13 mouse cellular contexts compared by ENCODE assay signal in genomic region chr15:99835191-99835590, GRCm38 (mm10). TPM values are rescaled to one million over a fixed set of nuclear protein-coding genes. Genes with fewer than 3 reads are reported as not detected.
DNase-seq lines count a peak whose midpoint lies in the region; ATAC-seq and TF ChIP-seq lines count a peak whose summit lies in the region.
"Had no signal": no experiment of that assay in that cellular context is flagged by ENCODE, and none has a peak within 500 bp of the region (broad histone marks: within the 10 kb centered on the region; RNA-seq: fewer than 3 reads in every experiment).

No protein-coding gene starts in this region.

- peaks cover 29% of the 10 kb centered on the region for H3K4me1 ChIP-seq in embryonic facial prominence, embryonic 13.5 days
- peaks cover 39% of the 10 kb centered on the region for H3K4me1 ChIP-seq in embryonic facial prominence, embryonic 10.5 days
- 0 out of 2 replicates have a peak, but pooled peaks cover 3% of the 10 kb centered on the region for H3K4me1 ChIP-seq in intestine, postnatal 0 days (replicated peaks; ENCODE audit: control insufficient read depth, insufficient read depth, low read length)
- 0 out of 2 replicates have a peak, but pooled peaks cover 3% of the 10 kb centered on the region for H3K4me1 ChIP-seq in stomach, embryonic 14.5 days (ENCODE audit: control insufficient read depth, insufficient read depth, low read length)
- peaks cover 12% of the 10 kb centered on the region for H3K4me1 ChIP-seq in cerebellum, adult 2 months (ENCODE audit: control insufficient read depth, insufficient read depth, low read length)
- H3K4me1 ChIP-seq: embryonic facial prominence, embryonic 12.5 days; neural tube, embryonic 12.5 days had no signal

- no peak overlapping the region for H3K9ac ChIP-seq in embryonic facial prominence, embryonic 13.5 days
- H3K9ac ChIP-seq in intestine, postnatal 0 days (ENCODE audit: low read depth, low read length): no peak overlapping the region
- no peak overlapping the region for H3K9ac ChIP-seq in stomach, embryonic 14.5 days (replicated peaks; ENCODE audit: low read depth, low read length)
- H3K9ac ChIP-seq: embryonic facial prominence, embryonic 12.5 days; neural tube, embryonic 12.5 days had no signal

- H3K9me3 ChIP-seq in embryonic facial prominence, embryonic 13.5 days: no peaks in the 10 kb centered on the region
- no peaks in the 10 kb centered on the region for H3K9me3 ChIP-seq in embryonic facial prominence, embryonic 10.5 days
- H3K9me3 ChIP-seq in intestine, postnatal 0 days (ENCODE audit: control insufficient read depth): no peaks in the 10 kb centered on the region
- no peaks in the 10 kb centered on the region for H3K9me3 ChIP-seq in stomach, embryonic 14.5 days (ENCODE audit: control insufficient read depth, low read depth, low read length)
- H3K9me3 ChIP-seq: embryonic facial prominence, embryonic 12.5 days; neural tube, embryonic 12.5 days had no signal

- TF ChIP-seq POLR2A in cerebellum, adult 2 months (IDR thresholded peaks at IDR 0.05; ENCODE audit: borderline replicate concordance, insufficient read depth, low read length): no peak

- H3K4me2 ChIP-seq in embryonic facial prominence, embryonic 13.5 days: no peak overlapping the region
- no peak overlapping the region for H3K4me2 ChIP-seq in intestine, postnatal 0 days (replicated peaks; ENCODE audit: low read depth)
- no peak overlapping the region for H3K4me2 ChIP-seq in stomach, embryonic 14.5 days (replicated peaks; ENCODE audit: low read depth, low read length)
- H3K4me2 ChIP-seq: embryonic facial prominence, embryonic 12.5 days; heart, embryonic 11.5 days; neural tube, embryonic 12.5 days had no signal

- no peak for ATAC-seq in embryonic facial prominence, embryonic 13.5 days (ENCODE audit: insufficient number of reproducible peaks, insufficient read depth, low FRiP score, low TSS enrichment, low read depth)
- ATAC-seq in intestine, postnatal 0 days: peak; percentile 68
- 0 out of 2 replicates have a peak, but pooled peaks have one; percentile 47 for ATAC-seq in stomach, embryonic 14.5 days (ENCODE audit: insufficient number of reproducible peaks, insufficient read depth, low FRiP score, low read depth)
- ATAC-seq: hindbrain, postnatal 0 days had no signal

- no peak for TF ChIP-seq CTCF in intestine, postnatal 0 days (IDR thresholded peaks at IDR 0.05; ENCODE audit: low read depth)
- TF ChIP-seq CTCF in cerebellum, adult 2 months (IDR thresholded peaks at IDR 0.05; ENCODE audit: borderline replicate concordance, insufficient read depth, low read depth, low read length): no peak

- no peak overlapping the region for H3K4me3 ChIP-seq in embryonic facial prominence, embryonic 13.5 days
- no peak overlapping the region for H3K4me3 ChIP-seq in embryonic facial prominence, embryonic 10.5 days
- no peak overlapping the region for H3K4me3 ChIP-seq in intestine, postnatal 0 days (ENCODE audit: low read depth, low read length)
- H3K4me3 ChIP-seq in stomach, embryonic 14.5 days (ENCODE audit: low read depth, low read length): no peak overlapping the region
- H3K4me3 ChIP-seq in cerebellum, adult 2 months (replicated peaks; ENCODE audit: insufficient read depth, low read depth, low read length): no peak overlapping the region
- H3K4me3 ChIP-seq: embryonic facial prominence, embryonic 12.5 days; neural tube, embryonic 12.5 days had no signal

- DNase-seq in embryonic facial prominence, embryonic 10.5 days (ENCODE audit: low spot score): no peak
- peak; percentile 81 for DNase-seq in large intestine, adult 2 months (ENCODE audit: low read depth, low spot score)
- DNase-seq in retina, postnatal 1 day: no peak
- no peak for DNase-seq in heart, postnatal 36 days
- no peak for DNase-seq in cerebellum, adult 2 months
- DNase-seq: cerebellum, adult 11-12 months had no signal

- 55% methylated on average over 9 of the region's 9 CpGs for WGBS in embryonic facial prominence, embryonic 13.5 days
- 66% methylated on average over 9 of the region's 9 CpGs for WGBS in embryonic facial prominence, embryonic 10.5 days
- 37% methylated on average over 9 of the region's 9 CpGs for WGBS in intestine, postnatal 0 days
- 16% methylated on average over 9 of the region's 9 CpGs for WGBS in large intestine, adult 2 months
- WGBS in stomach, embryonic 14.5 days: 52% methylated on average over 9 of the region's 9 CpGs
- WGBS in cerebellum, adult 2 months: 88% methylated on average over 9 of the region's 9 CpGs

- no peaks in the 10 kb centered on the region for H3K36me3 ChIP-seq in embryonic facial prominence, embryonic 13.5 days
- 0 out of 2 replicates have a peak, but pooled peaks cover 3% of the 10 kb centered on the region for H3K36me3 ChIP-seq in embryonic facial prominence, embryonic 10.5 days (replicated peaks)
- H3K36me3 ChIP-seq in intestine, postnatal 0 days (ENCODE audit: control insufficient read depth, insufficient read depth): peaks cover 5% of the 10 kb centered on the region
- H3K36me3 ChIP-seq in stomach, embryonic 14.5 days (ENCODE audit: control insufficient read depth, insufficient read depth, low read length): no peaks in the 10 kb centered on the region
- H3K36me3 ChIP-seq: embryonic facial prominence, embryonic 12.5 days; neural tube, embryonic 12.5 days had no signal

- H3K27me3 ChIP-seq in embryonic facial prominence, embryonic 13.5 days: no peaks in the 10 kb centered on the region
- no peaks in the 10 kb centered on the region for H3K27me3 ChIP-seq in embryonic facial prominence, embryonic 10.5 days (replicated peaks; ENCODE audit: low read depth, poor library complexity, severe bottlenecking)
- H3K27me3 ChIP-seq in intestine, postnatal 0 days (replicated peaks; ENCODE audit: control insufficient read depth, insufficient read depth, low read length): no peaks in the 10 kb centered on the region
- H3K27me3 ChIP-seq in stomach, embryonic 14.5 days (ENCODE audit: control insufficient read depth, insufficient read depth, low read length): no peaks in the 10 kb centered on the region
- H3K27me3 ChIP-seq in cerebellum, adult 2 months (ENCODE audit: control insufficient read depth, insufficient read depth, low read length): no peaks in the 10 kb centered on the region
- H3K27me3 ChIP-seq: embryonic facial prominence, embryonic 12.5 days; neural tube, embryonic 12.5 days had no signal

- intact Hi-C loops in heart, postnatal 36 days (cut with DNase I): no loop called here

- H3K27ac ChIP-seq in embryonic facial prominence, embryonic 13.5 days: 0 out of 2 replicates have a peak overlapping the region, but pooled peaks have one; percentile 0
- H3K27ac ChIP-seq in embryonic facial prominence, embryonic 10.5 days (replicated peaks): no peak overlapping the region; the same call in 1 of the 2 replicates
- H3K27ac ChIP-seq in intestine, postnatal 0 days (ENCODE audit: low read depth, low read length): peak overlapping the region; percentile 86
- no peak overlapping the region for H3K27ac ChIP-seq in stomach, embryonic 14.5 days (ENCODE audit: low read length)
- no peak overlapping the region for H3K27ac ChIP-seq in cerebellum, adult 2 months (ENCODE audit: insufficient read depth, low read length)
- H3K27ac ChIP-seq: embryonic facial prominence, embryonic 12.5 days; hindbrain, postnatal 0 days; neural tube, embryonic 12.5 days had no signal

RNA-seq across cellular contexts. Expression of gene Lima1, which starts 40.1 kb away (rescaled TPM):
- 98.4 and 105 TPM in 2 replicates for polyA plus RNA-seq in embryonic facial prominence, embryonic 13.5 days (2015; fragmentation: Nextera tagmentation; extraction: Ambion mirVana)
- 62.3 and 65.4 TPM in 2 replicates for polyA plus RNA-seq in embryonic facial prominence, embryonic 10.5 days (2016; fragmentation: Nextera tagmentation; extraction: Ambion mirVana)
- polyA plus RNA-seq in intestine, postnatal 0 days (2015; fragmentation: Nextera tagmentation; extraction: Ambion mirVana): 64.3 and 78.9 TPM in 2 replicates
- 42.8 and 81.9 TPM in 2 replicates for polyA plus RNA-seq in large intestine, adult 2 months (2012; rRNA removed)
- polyA plus RNA-seq in stomach, embryonic 14.5 days (2014; fragmentation: Nextera tagmentation; extraction: Ambion mirVana): 69.4 and 78.0 TPM in 2 replicates
- total RNA-seq in heart, postnatal 36 days (2021): 10 to 100 TPM; 19.9 to 21.0 TPM
- 12.3 and 13.5 TPM in 2 replicates for polyA plus RNA-seq in cerebellum, adult 2 months (2012; rRNA removed)

Comparison
In these comparisons a context has a peak if more than half of its experiments do, and no peak if none do; other contexts are left out.
1. H3K27ac ChIP-seq: peak in embryonic facial prominence, embryonic 13.5 days (single experiment) and intestine, postnatal 0 days (single experiment); none in embryonic facial prominence, embryonic 10.5 days (single experiment), stomach, embryonic 14.5 days (single experiment) and cerebellum, adult 2 months (single experiment).